Mouse (Mus musculus): ENCODE results near the gene Aup1.

GRCm38 (mm10) chr6:83038496-83039012, 15.8 kb upstream of the Aup1 start:
- no peak for TF ChIP-seq CTCF (IDR thresholded peaks at IDR 0.05; ENCODE audit: low read depth)
- no peak for TF ChIP-seq EP300 (optimal IDR thresholded peaks at IDR 0.05)

Measured in stomach, postnatal 0 days (tissue).